ENCODE assay signal across 11 mouse cellular contexts in the genomic region with DNA sequence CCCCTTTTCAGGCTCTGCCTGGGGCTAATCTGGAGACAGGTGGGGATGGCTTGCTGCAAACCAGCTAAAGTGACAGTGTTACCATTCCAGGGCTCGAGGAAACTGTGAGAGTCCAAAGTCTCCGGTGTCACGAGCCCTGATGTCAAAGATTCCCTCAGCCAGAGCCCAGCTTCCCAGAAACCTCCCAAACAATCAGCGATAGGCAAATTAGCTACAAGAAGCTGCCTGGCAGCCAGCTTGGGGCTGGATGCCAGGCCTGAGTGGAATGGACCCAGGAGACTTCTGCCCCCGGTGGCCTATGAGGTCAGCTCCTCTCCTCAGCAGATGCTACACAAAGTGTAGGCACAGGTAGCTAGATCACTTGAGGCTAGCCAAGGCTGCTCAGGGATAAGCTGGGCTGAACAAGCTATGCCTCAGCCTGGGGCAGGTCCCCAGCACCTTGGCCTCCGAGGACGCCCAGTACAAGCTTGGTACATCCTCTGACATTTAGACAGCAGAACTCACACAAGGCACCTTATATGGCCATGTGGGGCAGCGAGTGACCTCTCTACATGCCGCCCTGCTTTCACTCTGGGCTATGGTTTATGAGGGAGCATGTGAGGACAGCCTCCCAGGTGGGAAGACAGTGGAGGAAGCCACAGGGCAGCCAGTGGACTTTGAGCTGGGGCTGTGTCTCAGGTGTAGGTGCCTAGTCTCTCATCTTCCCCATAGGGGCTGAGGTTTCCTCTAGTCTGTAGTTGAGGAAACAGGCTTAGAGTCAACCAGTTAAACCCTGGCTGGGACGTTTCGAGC. TPM values are rescaled to one million over a fixed set of nuclear protein-coding genes. Genes with fewer than 3 reads are reported as not detected.
DNase-seq lines count a peak whose midpoint lies in the region; ATAC-seq and TF ChIP-seq lines count a peak whose summit lies in the region.
"Had no signal": no experiment of that assay in that cellular context is flagged by ENCODE, and none has a peak within 500 bp of the region (broad histone marks: within the 10 kb centered on the region; RNA-seq: fewer than 3 reads in every experiment).

No protein-coding gene starts in this region.

- DNase-seq in heart, postnatal 4 days, result peak; percentile 62
- no peak for DNase-seq in heart, postnatal 25 days (ENCODE audit: low spot score)
- peak; percentile 55 for DNase-seq in NIH3T3 (ENCODE audit: low read depth)
- DNase-seq in intestine, embryonic 14.5 days (ENCODE audit: low spot score), result no peak
- DNase-seq in liver, embryonic 14.5 days (ENCODE audit: low read depth in 3 of 3, low spot score in 3 of 3), result no peak
- no peak for DNase-seq in Muller cell, postnatal 12 days (ENCODE audit: inconsistent ontology term)
- no peak for DNase-seq in gastrocnemius, postnatal 10 days
- DNase-seq in spleen, postnatal 36 days (ENCODE audit: low spot score in 2 of 2), result no peak
- DNase-seq: gastrocnemius, adult 2 months; thymus, postnatal 4 days had no signal

- ATAC-seq in intestine, embryonic 14.5 days (replicated peaks; ENCODE audit: low FRiP score, low TSS enrichment, low read depth), result peak; percentile 41; the same call in 1 of the 2 replicates
- ATAC-seq in liver, embryonic 14.5 days (ENCODE audit: insufficient read depth), result no peak

- no peaks in the 10 kb centered on the region for H3K9me3 ChIP-seq in intestine, embryonic 14.5 days (ENCODE audit: control insufficient read depth, low read length)
- H3K9me3 ChIP-seq in liver, embryonic 14.5 days (ENCODE audit: control insufficient read depth, low read length), result no peaks in the 10 kb centered on the region
- H3K9me3 ChIP-seq: heart, embryonic 15.5 days had no signal

- H3K9ac ChIP-seq in intestine, embryonic 14.5 days (ENCODE audit: low read length), result no peak overlapping the region
- no peak overlapping the region for H3K9ac ChIP-seq in liver, embryonic 14.5 days (replicated peaks)
- H3K9ac ChIP-seq: heart, embryonic 15.5 days had no signal

- no peak for TF ChIP-seq EP300 in liver, embryonic 14.5 days (IDR thresholded peaks at IDR 0.05; ENCODE audit: low read depth)

- intact Hi-C loops in heart, postnatal 25 days (cut with DNase I), result no loop called here

- no peak overlapping the region for H3K27ac ChIP-seq in intestine, embryonic 14.5 days (ENCODE audit: low read depth)
- H3K27ac ChIP-seq in liver, embryonic 14.5 days, result no peak overlapping the region
- H3K27ac ChIP-seq: gastrocnemius, adult 2 months; heart, embryonic 15.5 days had no signal

- no peak overlapping the region for H3K4me3 ChIP-seq in intestine, embryonic 14.5 days (ENCODE audit: low read depth, low read length)
- no peak overlapping the region for H3K4me3 ChIP-seq in liver, embryonic 14.5 days (ENCODE audit: insufficient read depth in 1 of 2, low read depth in 2 of 2, low read length in 2 of 2)
- H3K4me3 ChIP-seq: gastrocnemius, adult 2 months; heart, embryonic 15.5 days had no signal

- H3K36me3 ChIP-seq in intestine, embryonic 14.5 days (ENCODE audit: control insufficient read depth, insufficient read depth, low read length), result no peaks in the 10 kb centered on the region
- no peaks in the 10 kb centered on the region for H3K36me3 ChIP-seq in liver, embryonic 14.5 days (replicated peaks; ENCODE audit: control insufficient read depth, insufficient read depth, low read depth)
- H3K36me3 ChIP-seq: heart, embryonic 15.5 days had no signal

- TF ChIP-seq CTCF in liver, embryonic 14.5 days (IDR thresholded peaks at IDR 0.05; ENCODE audit: low read depth), result peak; percentile 43; the same call in 1 of the 2 replicates

- no peaks in the 10 kb centered on the region for H3K27me3 ChIP-seq in intestine, embryonic 14.5 days (replicated peaks; ENCODE audit: control insufficient read depth, insufficient read depth, low read length)
- H3K27me3 ChIP-seq in liver, embryonic 14.5 days (ENCODE audit: control insufficient read depth, insufficient read depth, low read length), result no peaks in the 10 kb centered on the region
- H3K27me3 ChIP-seq: heart, embryonic 15.5 days had no signal

- H3K4me2 ChIP-seq in intestine, embryonic 14.5 days (ENCODE audit: low read length), result no peak overlapping the region
- H3K4me2 ChIP-seq in liver, embryonic 14.5 days (ENCODE audit: low read depth), result no peak overlapping the region
- H3K4me2 ChIP-seq: heart, embryonic 15.5 days had no signal

- WGBS in intestine, embryonic 14.5 days, result 76% methylated on average over 11 of the region's 11 CpGs
- 75% methylated on average over 11 of the region's 11 CpGs for WGBS in liver, embryonic 14.5 days (ENCODE audit: insufficient replicate concordance)

- H3K4me1 ChIP-seq in intestine, embryonic 14.5 days (replicated peaks; ENCODE audit: control insufficient read depth, insufficient read depth, low read length), result peaks cover 6% of the 10 kb centered on the region; the same call in 1 of the 2 replicates
- H3K4me1 ChIP-seq in liver, embryonic 14.5 days (replicated peaks; ENCODE audit: control insufficient read depth in 2 of 2, insufficient read depth in 2 of 2, low read length in 1 of 2), result peaks cover 14 to 20% of the 10 kb centered on the region in 2 experiments

RNA-seq across cellular contexts. Expression of a gene that starts 19.7 kb away (rescaled TPM):
- 10 to 100 TPM; 29.0 to 32.1 TPM for total RNA-seq in heart, postnatal 4 days (2021)
- under 1 TPM; 0.57 to 0.78 TPM for total RNA-seq in heart, postnatal 25 days (2021)
- 39.8 and 40.6 TPM in 2 replicates for polyA plus RNA-seq in intestine, embryonic 14.5 days (2014; fragmentation: Nextera tagmentation; extraction: Ambion mirVana)
- 11.2 and 14.4 TPM in 2 replicates for polyA plus RNA-seq in liver, embryonic 14.5 days (2012; rRNA removed)
- polyA plus RNA-seq in liver, embryonic 14.5 days (2014; fragmentation: Nextera tagmentation; extraction: Ambion mirVana), result 28.8 and 33.0 TPM in 2 replicates
- 1 to 10 TPM; 4.7 to 4.9 TPM for total RNA-seq in gastrocnemius, postnatal 10 days (2021)

Comparison
In these comparisons a context has a peak if more than half of its experiments do, and no peak if none do; other contexts are left out.
1. DNase-seq: peak in heart, postnatal 4 days (single experiment) and NIH3T3 (single experiment); none in heart, postnatal 25 days (single experiment), intestine, embryonic 14.5 days (single experiment), liver, embryonic 14.5 days (0 of 3), Muller cell, postnatal 12 days (single experiment), gastrocnemius, postnatal 10 days (single experiment) and spleen, postnatal 36 days (0 of 2).
2. RNA of a gene that starts 19.7 kb away (total RNA-seq): 29.0 to 32.1 TPM in heart, postnatal 4 days; 4.7 to 4.9 TPM in gastrocnemius, postnatal 10 days and 0.57 to 0.78 TPM in heart, postnatal 25 days; every median in the first group is over 4 times any median in the second.